Mouse (Mus musculus): ENCODE data around the gene Cpne1. TPM values are rescaled to one million over a fixed set of nuclear protein-coding genes. Genes with fewer than 3 reads are reported as not detected.
"Not testable (repeated sequence)": the region's sequence is repeated elsewhere in the genome, so short reads cannot be mapped to it uniquely, and the experiment has no call there.

The Cpne1 gene
- polyA plus RNA-seq, 1 experiment: 27.7 TPM

GRCm38 (mm10) chr2:156135695-156136094 is 23.9 kb upstream of the Cpne1 start:
- no peaks in the 10 kb centered on the region for H3K27me3 ChIP-seq (replicated peaks)
- H3K4me3 ChIP-seq (replicated peaks): no peak overlapping the region
- TF ChIP-seq FLI1 (IDR thresholded peaks at IDR 0.05; ENCODE audit: low read length): no peak
- no peak for TF ChIP-seq GATA1 (IDR thresholded peaks at IDR 0.05; ENCODE audit: borderline replicate concordance, low read length)
- H3K4me1 ChIP-seq: peaks cover 23% of the 10 kb centered on the region
- peaks cover 68% of the 10 kb centered on the region for H3K36me3 ChIP-seq (replicated peaks; ENCODE audit: low read length)
- H3K9me3 ChIP-seq: no peaks in the 10 kb centered on the region

GRCm38 (mm10) chr2:156134161-156134560 is 22.4 kb upstream of the Cpne1 start:
- Histone ChIP-seq H3K4me3 (replicated peaks) (no peak overlapping the region), H3K4me1 (peaks cover 11% of the 10 kb centered on the region), H3K36me3 (replicated peaks; ENCODE audit: low read length) (peaks cover 59% of the 10 kb centered on the region), H3K27me3 (replicated peaks) (no peaks in the 10 kb centered on the region), H3K9me3 (no peaks in the 10 kb centered on the region)
- no peak for TF ChIP-seq FLI1 (IDR thresholded peaks at IDR 0.05; ENCODE audit: low read length)

GRCm38 (mm10) chr2:156126992-156127391 is 15.2 kb upstream of the Cpne1 start, which contains the start of gene Gm28036:
Gene Gm28036, minus strand, starts transcription at chr2:156127092.
- Histone ChIP-seq H3K9me3 (no peaks in the 10 kb centered on the region), H3K4me3 (replicated peaks) (no peak within 1 kb of the TSS), H3K36me3 (replicated peaks; ENCODE audit: low read length) (peaks cover 79% of the 10 kb centered on the region), H3K4me1 (no peaks in the 10 kb centered on the region), H3K27me3 (replicated peaks) (no peaks in the 10 kb centered on the region)
- TF ChIP-seq GATA1 (IDR thresholded peaks at IDR 0.05; ENCODE audit: borderline replicate concordance, low read length): no peak
- no peak for TF ChIP-seq FLI1 (IDR thresholded peaks at IDR 0.05; ENCODE audit: low read length)

- TF ChIP-seq FLI1 (IDR thresholded peaks at IDR 0.05; ENCODE audit: low read length) (no peak), GATA1 (IDR thresholded peaks at IDR 0.05; ENCODE audit: borderline replicate concordance, low read length) (no peak)
- no peaks in the 10 kb centered on the region for H3K9me3 ChIP-seq
- H3K4me3 ChIP-seq (replicated peaks): no peak overlapping the region
- peaks cover 59% of the 10 kb centered on the region for H3K36me3 ChIP-seq (replicated peaks; ENCODE audit: low read length)
- no peaks in the 10 kb centered on the region for H3K4me1 ChIP-seq
- H3K27me3 ChIP-seq (replicated peaks): no peaks in the 10 kb centered on the region
Measured at GRCm38 (mm10) chr2:156123731-156124130, 12.0 kb upstream of the Cpne1 start.

- Histone ChIP-seq H3K4me3 (replicated peaks) (no peak overlapping the region), H3K27me3 (replicated peaks) (no peaks in the 10 kb centered on the region), H3K36me3 (replicated peaks; ENCODE audit: low read length) (peaks cover 22% of the 10 kb centered on the region), H3K4me1 (no peaks in the 10 kb centered on the region), H3K9me3 (no peaks in the 10 kb centered on the region)
- no peak for TF ChIP-seq GATA1 (IDR thresholded peaks at IDR 0.05; ENCODE audit: borderline replicate concordance, low read length)
- no peak for TF ChIP-seq FLI1 (IDR thresholded peaks at IDR 0.05; ENCODE audit: low read length)
Measured at GRCm38 (mm10) chr2:156119566-156119965, 7.8 kb upstream of the Cpne1 start.

- Histone ChIP-seq H3K4me1 (peaks cover 24% of the 10 kb centered on the region), H3K4me3 (replicated peaks) (peak overlapping the region; percentile 99)
- H3K27me3 ChIP-seq (replicated peaks); H3K9me3 ChIP-seq; H3K36me3 ChIP-seq (replicated peaks; ENCODE audit: low read length): not testable (repeated sequence)
Measured at GRCm38 (mm10) chr2:156112080-156112423, 287 bp upstream of the Cpne1 start.

- Histone ChIP-seq H3K27me3 (replicated peaks) (no peaks in the 10 kb centered on the region), H3K9me3 (no peaks in the 10 kb centered on the region)
- TF ChIP-seq GATA1 (IDR thresholded peaks at IDR 0.05; ENCODE audit: borderline replicate concordance, low read length) (no peak), FLI1 (IDR thresholded peaks at IDR 0.05; ENCODE audit: low read length) (no peak)
Measured at GRCm38 (mm10) chr2:156110627-156111357, 973 bp downstream of the Cpne1 start.

GRCm38 (mm10) chr2:156091926-156092325 is 19.8 kb downstream of the Cpne1 start:
- no peak overlapping the region for H3K4me3 ChIP-seq (replicated peaks)
- no peak for TF ChIP-seq GATA1 (IDR thresholded peaks at IDR 0.05; ENCODE audit: borderline replicate concordance, low read length)
- no peak for TF ChIP-seq FLI1 (IDR thresholded peaks at IDR 0.05; ENCODE audit: low read length)
- H3K36me3 ChIP-seq (replicated peaks; ENCODE audit: low read length): peaks cover 86% of the 10 kb centered on the region
- H3K9me3 ChIP-seq: no peaks in the 10 kb centered on the region
- peaks cover 43% of the 10 kb centered on the region for H3K4me1 ChIP-seq
- no peaks in the 10 kb centered on the region for H3K27me3 ChIP-seq (replicated peaks)

More at GRCm38 (mm10) chr2:156110627-156111357, 973 bp downstream of the Cpne1 start:
- H3K4me3 ChIP-seq (replicated peaks): peak overlapping the region; percentile 99
- H3K36me3 ChIP-seq (replicated peaks; ENCODE audit: low read length): peaks cover 15% of the 10 kb centered on the region
- peaks cover 34% of the 10 kb centered on the region for H3K4me1 ChIP-seq

- no peaks in the 10 kb centered on the region for H3K9me3 ChIP-seq
- no peak overlapping the region for H3K4me3 ChIP-seq (replicated peaks)
- no peaks in the 10 kb centered on the region for H3K27me3 ChIP-seq (replicated peaks)
- H3K4me1 ChIP-seq: peaks cover 56% of the 10 kb centered on the region
- H3K36me3 ChIP-seq (replicated peaks; ENCODE audit: low read length): peaks cover 71% of the 10 kb centered on the region
- no peak for TF ChIP-seq FLI1 (IDR thresholded peaks at IDR 0.05; ENCODE audit: low read length)
- TF ChIP-seq GATA1 (IDR thresholded peaks at IDR 0.05; ENCODE audit: borderline replicate concordance, low read length): no peak
Measured at GRCm38 (mm10) chr2:156089799-156090198, 22.0 kb downstream of the Cpne1 start.

- no peak for TF ChIP-seq GATA1 (IDR thresholded peaks at IDR 0.05; ENCODE audit: borderline replicate concordance, low read length)
- no peak for TF ChIP-seq FLI1 (IDR thresholded peaks at IDR 0.05; ENCODE audit: low read length)
- H3K4me1 ChIP-seq: peaks cover 73% of the 10 kb centered on the region
- peaks cover 56% of the 10 kb centered on the region for H3K36me3 ChIP-seq (replicated peaks; ENCODE audit: low read length)
- H3K27me3 ChIP-seq (replicated peaks): no peaks in the 10 kb centered on the region
- H3K4me3 ChIP-seq (replicated peaks): no peak overlapping the region
- H3K9me3 ChIP-seq: no peaks in the 10 kb centered on the region
Measured at GRCm38 (mm10) chr2:156087391-156088110, 24.2 kb downstream of the Cpne1 start.

Measured in megakaryocyte, embryonic 14.5 days (primary cell).